Mouse (Mus musculus): ENCODE measurements around the gene Hoxa5.

Hoxa5 gene

GRCm38 (mm10) chr6:52164626-52165440 lies 39.6 kb downstream of the Hoxa5 start, which contains the start of gene Hoxa2:
Gene Hoxa2 (minus strand): TSS chr6:52164831.
- no peak for DNase-seq (ENCODE audit: low spot score in 2 of 2)

- no peak for DNase-seq (ENCODE audit: low spot score in 2 of 2)
Observed at GRCm38 (mm10) chr6:52164051-52164625, 40.2 kb downstream of the Hoxa5 start.

GRCm38 (mm10) chr6:52163366-52164031 lies 40.9 kb downstream of the Hoxa5 start:
- DNase-seq (ENCODE audit: low spot score in 2 of 2) = no peak

GRCm38 (mm10) chr6:52162611-52163365 lies 41.6 kb downstream of the Hoxa5 start:
- no peak for DNase-seq (ENCODE audit: low spot score in 2 of 2)

GRCm38 (mm10) chr6:52162093-52162380 lies 42.4 kb downstream of the Hoxa5 start:
- DNase-seq (ENCODE audit: low spot score in 2 of 2) = no peak

GRCm38 (mm10) chr6:52161336-52162092 lies 42.9 kb downstream of the Hoxa5 start:
- DNase-seq (ENCODE audit: low spot score in 2 of 2) = no peak

- DNase-seq (ENCODE audit: low spot score in 2 of 2) = no peak
Observed at GRCm38 (mm10) chr6:52160511-52161335, 43.7 kb downstream of the Hoxa5 start.

- DNase-seq (ENCODE audit: low spot score in 2 of 2) = no peak
Observed at GRCm38 (mm10) chr6:52159979-52160378, 44.4 kb downstream of the Hoxa5 start.

GRCm38 (mm10) chr6:52159164-52159761 lies 45.1 kb downstream of the Hoxa5 start:
- DNase-seq (ENCODE audit: low spot score in 2 of 2) = no peak

- DNase-seq (ENCODE audit: low spot score in 2 of 2) = no peak
Observed at GRCm38 (mm10) chr6:52158276-52159051, 45.9 kb downstream of the Hoxa5 start, which contains the start of gene Hoxa1. Gene Hoxa1 (minus strand): TSS chr6:52158317.

GRCm38 (mm10) chr6:52157466-52158275 lies 46.7 kb downstream of the Hoxa5 start:
- DNase-seq (ENCODE audit: low spot score in 2 of 2) = no peak

- DNase-seq (ENCODE audit: low spot score in 2 of 2) = no peak
Observed at GRCm38 (mm10) chr6:52156551-52157200, 47.7 kb downstream of the Hoxa5 start.

- no peak for DNase-seq (ENCODE audit: low spot score in 2 of 2)
Observed at GRCm38 (mm10) chr6:52155471-52155870, 48.9 kb downstream of the Hoxa5 start.

GRCm38 (mm10) chr6:52154044-52154443 lies 50.3 kb downstream of the Hoxa5 start:
- DNase-seq (ENCODE audit: low spot score in 2 of 2) = no peak

- DNase-seq (ENCODE audit: low spot score in 2 of 2) = no peak
Observed at GRCm38 (mm10) chr6:52153270-52153669, 51.1 kb downstream of the Hoxa5 start.

- no peak for DNase-seq (ENCODE audit: low spot score in 2 of 2)
Observed at GRCm38 (mm10) chr6:52152226-52153193, 51.9 kb downstream of the Hoxa5 start.
